Mouse (Mus musculus): Measurements from ENCODE around the gene Iqcn. TPM values are rescaled to one million over a fixed set of nuclear protein-coding genes. Genes with fewer than 3 reads are reported as not detected.

The Iqcn gene
- polyA plus RNA-seq, 1 experiment: 0.23 TPM

GRCm38 (mm10) chr8:70665599-70665998 lies 37.7 kb upstream of the Iqcn start:
- TF ChIP-seq CTCF (IDR thresholded peaks at IDR 0.05; ENCODE audit: borderline replicate concordance, extremely low read depth, insufficient read depth, insufficient read length) (no peak), POLR2A (IDR thresholded peaks at IDR 0.05; ENCODE audit: borderline replicate concordance, extremely low read depth, insufficient read depth, insufficient read length, poor library complexity, severe bottlenecking) (no peak)
- DNase-seq (ENCODE audit: low read depth): no peak

DNA sequence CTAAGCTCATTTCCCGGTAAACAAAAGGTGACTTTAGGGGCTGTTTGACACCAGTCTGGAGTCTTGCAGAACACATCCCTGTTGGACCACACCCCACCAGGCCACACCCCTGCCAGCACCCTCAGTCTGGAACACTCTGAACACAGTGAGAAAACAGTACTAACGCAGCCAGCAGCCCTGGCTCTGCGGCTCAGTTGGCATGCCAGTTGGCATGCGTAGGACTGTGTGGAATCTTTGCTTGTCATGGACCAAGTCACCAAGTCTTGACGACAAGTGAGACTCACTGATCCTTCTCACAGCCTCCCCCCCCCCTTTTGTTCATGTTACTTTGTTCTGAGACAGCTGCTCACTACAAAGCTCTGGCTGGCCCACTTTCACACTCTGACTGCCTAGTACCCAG lies 36.2 kb upstream of the Iqcn start:
- TF ChIP-seq CTCF (IDR thresholded peaks at IDR 0.05; ENCODE audit: borderline replicate concordance, extremely low read depth, insufficient read depth, insufficient read length) (no peak), POLR2A (IDR thresholded peaks at IDR 0.05; ENCODE audit: borderline replicate concordance, extremely low read depth, insufficient read depth, insufficient read length, poor library complexity, severe bottlenecking) (no peak)
- peak; percentile 61 for DNase-seq (ENCODE audit: low read depth)

DNA sequence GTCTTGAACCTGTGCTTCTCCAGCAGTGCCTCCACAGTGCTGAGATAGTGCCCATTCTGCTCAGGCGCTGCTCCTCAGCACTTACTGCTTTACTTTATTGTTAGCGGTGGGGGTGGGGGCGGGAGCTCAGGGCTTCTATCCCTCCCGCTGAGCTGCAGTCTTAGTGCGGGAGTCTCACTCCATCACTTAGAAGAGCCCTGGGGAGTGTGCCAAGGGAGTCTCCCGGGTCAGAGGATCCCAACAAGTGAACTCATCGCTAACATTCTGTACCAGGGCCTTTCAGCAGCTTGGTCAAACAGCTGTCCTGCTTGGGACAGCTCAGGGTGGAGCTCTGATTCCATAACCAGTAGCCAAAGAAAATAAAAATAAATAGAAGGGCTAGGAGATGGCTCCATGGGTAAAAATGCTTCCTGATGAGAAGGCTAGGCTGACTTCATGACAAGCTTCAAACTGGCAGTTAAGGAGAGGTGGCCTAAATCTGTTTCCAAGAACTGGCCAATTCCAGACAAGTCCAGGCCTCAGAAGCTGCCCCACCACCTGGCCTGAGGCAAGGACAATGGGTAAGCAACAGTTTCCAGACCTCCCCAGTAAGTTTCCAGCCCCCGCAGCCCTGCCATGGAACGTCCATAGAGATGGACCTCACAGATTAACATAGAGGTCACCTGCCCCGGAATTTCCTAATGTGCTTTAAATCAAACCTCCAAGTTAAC lies 31.5 kb upstream of the Iqcn start:
- no peak for TF ChIP-seq POLR2A (IDR thresholded peaks at IDR 0.05; ENCODE audit: borderline replicate concordance, extremely low read depth, insufficient read depth, insufficient read length, poor library complexity, severe bottlenecking)
- no peak for TF ChIP-seq CTCF (IDR thresholded peaks at IDR 0.05; ENCODE audit: borderline replicate concordance, extremely low read depth, insufficient read depth, insufficient read length)
- no peak for DNase-seq (ENCODE audit: low read depth)

DNA sequence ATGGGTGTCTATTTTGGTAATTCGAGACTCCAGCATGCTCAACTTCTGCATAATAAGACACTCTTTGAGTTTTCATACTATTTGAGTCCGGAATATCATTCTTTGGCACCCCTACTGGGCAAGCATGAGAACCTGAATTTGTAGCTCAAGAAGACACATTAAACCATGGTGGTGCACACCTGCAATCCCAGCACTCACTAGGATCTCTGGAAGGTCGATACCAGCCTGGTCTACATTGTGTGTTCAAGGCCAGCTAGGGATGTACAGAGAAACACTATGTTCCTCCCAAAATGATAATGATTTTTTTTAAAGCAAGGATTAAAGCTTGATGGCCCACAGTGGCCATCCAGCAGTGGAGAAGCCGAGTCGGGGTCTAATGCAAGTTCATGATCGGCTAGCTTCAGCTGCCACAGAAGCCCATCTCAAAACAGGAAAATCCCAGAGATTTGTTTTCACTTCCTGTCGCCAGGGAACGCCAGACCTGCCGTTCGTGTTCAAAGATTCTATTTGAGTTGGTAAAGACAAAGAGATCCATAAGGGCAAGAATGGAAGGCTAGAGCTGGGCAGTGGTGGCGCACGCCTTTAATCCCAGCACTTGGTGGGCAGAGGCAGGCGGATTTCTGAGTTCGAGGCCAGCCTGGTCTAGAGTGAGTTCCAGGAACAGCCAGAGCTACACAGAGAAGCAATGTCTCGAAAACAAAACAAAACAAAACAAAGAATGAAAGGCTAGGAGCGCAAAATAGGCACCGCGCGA lies 30.8 kb upstream of the Iqcn start:
- TF ChIP-seq CTCF (IDR thresholded peaks at IDR 0.05; ENCODE audit: borderline replicate concordance, extremely low read depth, insufficient read depth, insufficient read length) (peak; percentile 2; the same call in 1 of the 2 replicates), POLR2A (IDR thresholded peaks at IDR 0.05; ENCODE audit: borderline replicate concordance, extremely low read depth, insufficient read depth, insufficient read length, poor library complexity, severe bottlenecking) (no peak)
- no peak for DNase-seq (ENCODE audit: low read depth)

GRCm38 (mm10) chr8:70673079-70673856 lies 30.0 kb upstream of the Iqcn start, which contains the start of gene Lsm4:
TSS of gene Lsm4 (plus strand) at chr8:70673248.
- DNase-seq (ENCODE audit: low read depth): peak; percentile 100
- TF ChIP-seq POLR2A (IDR thresholded peaks at IDR 0.05; ENCODE audit: borderline replicate concordance, extremely low read depth, insufficient read depth, insufficient read length, poor library complexity, severe bottlenecking) (peak; percentile 66; the same call in 1 of the 2 replicates), CTCF (IDR thresholded peaks at IDR 0.05; ENCODE audit: borderline replicate concordance, extremely low read depth, insufficient read depth, insufficient read length) (peak; percentile 87)

GRCm38 (mm10) chr8:70674109-70674508 lies 29.1 kb upstream of the Iqcn start:
- no peak for DNase-seq (ENCODE audit: low read depth)
- TF ChIP-seq POLR2A (IDR thresholded peaks at IDR 0.05; ENCODE audit: borderline replicate concordance, extremely low read depth, insufficient read depth, insufficient read length, poor library complexity, severe bottlenecking): no peak
- no peak for TF ChIP-seq CTCF (IDR thresholded peaks at IDR 0.05; ENCODE audit: borderline replicate concordance, extremely low read depth, insufficient read depth, insufficient read length)

DNA sequence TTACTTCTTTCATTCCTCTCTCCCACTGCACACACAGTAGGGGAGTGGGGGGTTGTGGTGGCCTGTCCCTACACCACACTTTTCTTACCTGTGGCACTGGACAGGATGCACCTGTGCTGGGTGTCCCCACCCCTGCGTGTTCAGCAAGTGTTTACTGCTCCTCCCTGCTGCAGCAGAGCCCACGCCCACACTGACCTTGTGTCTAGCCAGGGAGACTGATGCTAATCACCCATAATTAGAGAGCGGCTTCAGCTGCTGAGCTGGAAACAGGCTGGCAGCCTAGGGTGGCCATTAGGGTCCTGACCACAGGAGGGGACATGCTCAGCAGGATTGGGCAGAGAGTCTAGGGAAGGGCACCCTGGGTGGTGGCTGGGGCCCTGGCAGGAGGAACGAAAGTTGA lies 28.5 kb upstream of the Iqcn start:
- DNase-seq (ENCODE audit: low read depth): no peak
- TF ChIP-seq CTCF (IDR thresholded peaks at IDR 0.05; ENCODE audit: borderline replicate concordance, extremely low read depth, insufficient read depth, insufficient read length) (no peak), POLR2A (IDR thresholded peaks at IDR 0.05; ENCODE audit: borderline replicate concordance, extremely low read depth, insufficient read depth, insufficient read length, poor library complexity, severe bottlenecking) (no peak)

DNA sequence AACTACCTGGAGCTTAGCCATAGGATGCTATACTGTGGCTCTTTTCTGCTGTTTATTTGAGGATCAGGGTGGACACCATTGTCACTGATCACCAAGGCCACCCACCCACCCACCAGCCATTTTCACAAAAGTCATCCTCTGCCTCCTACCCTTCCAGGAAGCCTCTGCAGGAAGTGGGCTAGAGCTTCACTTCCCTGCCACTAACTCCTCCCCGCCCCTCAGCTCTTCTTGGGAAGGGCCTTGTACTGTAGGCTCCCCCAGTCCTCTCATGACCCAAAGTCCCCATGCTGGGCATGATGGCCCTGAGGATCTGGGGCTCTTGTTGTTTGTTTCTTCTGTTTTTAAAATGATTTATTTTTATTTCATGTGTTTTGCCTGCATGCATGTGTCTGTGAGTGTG lies 27.9 kb upstream of the Iqcn start:
- TF ChIP-seq POLR2A (IDR thresholded peaks at IDR 0.05; ENCODE audit: borderline replicate concordance, extremely low read depth, insufficient read depth, insufficient read length, poor library complexity, severe bottlenecking) (no peak), CTCF (IDR thresholded peaks at IDR 0.05; ENCODE audit: borderline replicate concordance, extremely low read depth, insufficient read depth, insufficient read length) (no peak)
- DNase-seq (ENCODE audit: low read depth): no peak

GRCm38 (mm10) chr8:70677451-70678080 lies 25.7 kb upstream of the Iqcn start:
- DNase-seq (ENCODE audit: low read depth): no peak
- no peak for TF ChIP-seq POLR2A (IDR thresholded peaks at IDR 0.05; ENCODE audit: borderline replicate concordance, extremely low read depth, insufficient read depth, insufficient read length, poor library complexity, severe bottlenecking)
- TF ChIP-seq CTCF (IDR thresholded peaks at IDR 0.05; ENCODE audit: borderline replicate concordance, extremely low read depth, insufficient read depth, insufficient read length): no peak

DNA sequence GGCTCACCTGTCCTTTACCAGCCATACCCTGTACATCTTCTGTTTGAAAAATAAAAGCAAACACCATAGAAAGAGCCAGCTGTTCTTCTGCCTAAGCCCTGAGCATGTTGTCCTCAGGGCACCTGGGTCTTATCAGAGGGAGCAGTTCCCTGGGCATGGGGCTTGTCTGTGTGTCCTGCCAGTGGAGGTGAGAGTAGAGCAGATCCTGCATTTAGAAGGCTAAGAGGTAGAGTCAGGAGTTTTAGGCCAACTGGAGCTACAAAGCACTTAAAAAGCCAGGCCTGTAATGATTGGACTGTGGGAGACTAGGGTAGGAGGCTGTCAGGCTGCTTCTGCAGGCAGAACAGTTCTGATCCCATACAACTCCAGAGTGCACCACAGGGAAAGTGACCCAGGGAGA lies 24.6 kb upstream of the Iqcn start:
- no peak for TF ChIP-seq POLR2A (IDR thresholded peaks at IDR 0.05; ENCODE audit: borderline replicate concordance, extremely low read depth, insufficient read depth, insufficient read length, poor library complexity, severe bottlenecking)
- TF ChIP-seq CTCF (IDR thresholded peaks at IDR 0.05; ENCODE audit: borderline replicate concordance, extremely low read depth, insufficient read depth, insufficient read length): no peak
- no peak for DNase-seq (ENCODE audit: low read depth)

- TF ChIP-seq POLR2A (IDR thresholded peaks at IDR 0.05; ENCODE audit: borderline replicate concordance, extremely low read depth, insufficient read depth, insufficient read length, poor library complexity, severe bottlenecking) (no peak), CTCF (IDR thresholded peaks at IDR 0.05; ENCODE audit: borderline replicate concordance, extremely low read depth, insufficient read depth, insufficient read length) (no peak)
- DNase-seq (ENCODE audit: low read depth): no peak
Measured at GRCm38 (mm10) chr8:70679404-70679803, 23.9 kb upstream of the Iqcn start.

Measured in brain, embryonic 14.5 days (tissue).